Mouse (Mus musculus) kidney, postnatal 0 days (tissue): ENCODE measurements around the gene Cdca7l. TPM values are rescaled to one million over a fixed set of nuclear protein-coding genes. Genes with fewer than 3 reads are reported as not detected.
A peak's percentile ranks its signal among the peaks of the same experiment; 100 is the strongest.

Experiments used
- ATAC-seq: fragments of 200-750 bp; cut with Nextera tagmentation; replicated peaks from 2 replicates; pipeline ENCODE4 v1.8.0; 2017; ENCODE audit warnings: low read depth, moderate number of reproducible peaks, moderate TSS enrichment, moderate library complexity; ENCODE audit not compliant: low FRiP score
- DNase-seq: peaks from one replicate; pipeline ENCODE4 v3.0.0-alpha.2; 2016; ENCODE audit warnings: low spot score
- H3K27ac ChIP-seq: fragments of 300-500 bp; sonication (generic); 2 replicates; pipeline ENCODE4 v1.5.1; 2014; ENCODE audit warnings: mild to moderate bottlenecking
- H3K27me3 ChIP-seq: fragments of 300-500 bp; sonication (generic); 2 replicates; pipeline ENCODE4 v1.6.1; 2014; ENCODE audit warnings: low read length, mixed read lengths; ENCODE audit not compliant: insufficient read depth
- H3K36me3 ChIP-seq: fragments of 300-500 bp; sonication (generic); 2 replicates; pipeline ENCODE4 v1.6.1; 2014; ENCODE audit warnings: low read length, mixed read lengths; ENCODE audit not compliant: insufficient read depth
- H3K4me1 ChIP-seq: fragments of 300-500 bp; sonication (generic); replicated peaks from 2 replicates; pipeline ENCODE4 v1.6.1; 2014; ENCODE audit warnings: antibody characterized with exemption, low read length, mixed read lengths; ENCODE audit not compliant: insufficient read depth
- H3K4me2 ChIP-seq: fragments of 300-500 bp; sonication (generic); 2 replicates; pipeline ENCODE4 v1.6.1; 2014; ENCODE audit warnings: mild to moderate bottlenecking, low read length, moderate library complexity, mixed read lengths
- H3K4me3 ChIP-seq: fragments of 300-500 bp; sonication (generic); replicated peaks from 2 replicates; pipeline ENCODE4 v1.5.1; 2014; ENCODE audit warnings: low read depth, low read length
- H3K9ac ChIP-seq: fragments of 300-500 bp; sonication (generic); 2 replicates; pipeline ENCODE4 v1.6.1; 2014; ENCODE audit warnings: low read depth, low read length
- H3K9me3 ChIP-seq: fragments of 300-500 bp; sonication (generic); replicated peaks from 2 replicates; pipeline ENCODE4 v1.6.1; 2016; ENCODE audit warnings: low read length, inconsistent platforms, mixed read lengths
- CTCF ChIP-seq: IDR thresholded peaks from 2 replicates; pipeline ENCODE4 v1.5.1; 2016; ENCODE audit warnings: antibody characterized with exemption, low read depth, mild to moderate bottlenecking, moderate library complexity
- WGBS: fragments of 180-500 bp; shearing (Covaris S2); extraction: QIAGEN DNeasy Blood & Tissue Kit; methylation state at CpG from one replicate; pipeline ENCODE4 v1.1.7; 2014; 5-methylcytosine and 5-hydroxymethylcytosine counted together
- polyA plus RNA-seq: library from polyadenylated mRNA; unstranded; fragments of >200 nt; fragmentation: Nextera tagmentation; extraction: Ambion mirVana; gene quantifications from 2 replicates; pipeline ENCODE4 v1.2.1, GENCODE M21; 2015

The Cdca7l gene
- polyA plus RNA-seq, 1 experiment from 2014 or later = 34.8 TPM

GRCm38 (mm10) chr12:117786621-117787020 lies 17.5 kb upstream of the Cdca7l start:
- Histone ChIP-seq H3K9me3 (no peaks in the 10 kb centered on the region), H3K4me2 (no peak overlapping the region), H3K4me3 (no peak overlapping the region), H3K27ac (no peak overlapping the region), H3K36me3 (no peaks in the 10 kb centered on the region), H3K9ac (no peak overlapping the region), H3K27me3 (no peaks in the 10 kb centered on the region), H3K4me1 (no peaks in the 10 kb centered on the region)
- 43% methylated on average over 6 of the region's 6 CpGs for WGBS
- no peak for DNase-seq
- TF ChIP-seq CTCF = no peak
- ATAC-seq = no peak

DNA sequence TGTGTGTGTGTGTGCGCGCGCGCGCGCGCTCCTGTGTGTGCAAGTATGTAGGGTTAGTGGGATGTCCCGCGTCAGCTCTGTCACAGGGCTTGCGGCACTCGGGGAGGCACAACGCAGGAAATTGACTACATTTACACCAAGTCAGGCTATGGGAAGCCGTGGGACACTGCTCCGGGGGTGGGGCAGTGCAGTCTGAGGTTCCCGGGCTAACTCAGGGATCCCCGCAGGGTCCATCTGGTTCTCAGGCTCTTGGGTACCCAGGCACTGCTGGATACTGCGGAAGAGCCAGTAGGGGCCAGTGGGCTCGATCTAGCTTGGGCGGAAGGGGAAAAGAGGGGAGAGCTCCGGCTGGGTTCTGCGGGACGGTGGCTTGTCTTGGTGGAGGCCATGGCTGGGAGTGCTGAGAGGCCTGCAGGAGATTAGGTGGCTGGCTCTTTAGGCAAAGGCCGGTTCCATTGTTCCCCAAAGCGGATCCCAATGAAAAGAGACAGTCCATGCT lies 15.5 kb upstream of the Cdca7l start:
- Histone ChIP-seq H3K36me3 (no peaks in the 10 kb centered on the region), H3K27ac (no peak overlapping the region), H3K27me3 (no peaks in the 10 kb centered on the region), H3K4me2 (peak overlapping the region; percentile 54), H3K9ac (no peak overlapping the region), H3K9me3 (no peaks in the 10 kb centered on the region), H3K4me3 (0 out of 2 replicates have a peak overlapping the region, but pooled peaks have one; percentile 18), H3K4me1 (no peaks in the 10 kb centered on the region)
- DNase-seq (no peak), ATAC-seq (no peak)
- WGBS = 16% methylated on average over 24 of the region's 24 CpGs
- no peak for TF ChIP-seq CTCF

- Histone ChIP-seq H3K27me3 (no peaks in the 10 kb centered on the region), H3K27ac (no peak overlapping the region), H3K4me1 (no peaks in the 10 kb centered on the region), H3K9ac (no peak overlapping the region), H3K9me3 (no peaks in the 10 kb centered on the region), H3K4me2 (no peak overlapping the region), H3K36me3 (no peaks in the 10 kb centered on the region), H3K4me3 (no peak overlapping the region)
- ATAC-seq (no peak), DNase-seq (no peak)
- 44% methylated on average over 7 of the region's 7 CpGs for WGBS
- no peak for TF ChIP-seq CTCF
Measured at GRCm38 (mm10) chr12:117789017-117789416, 15.1 kb upstream of the Cdca7l start.

GRCm38 (mm10) chr12:117795303-117795702 lies 8.8 kb upstream of the Cdca7l start:
- WGBS = 91% methylated on average over 4 of the region's 4 CpGs
- no peaks in the 10 kb centered on the region for H3K9me3 ChIP-seq
- H3K36me3 ChIP-seq = no peaks in the 10 kb centered on the region
- H3K27me3 ChIP-seq = no peaks in the 10 kb centered on the region
- no peak for DNase-seq
- H3K4me1 ChIP-seq = no peaks in the 10 kb centered on the region
- H3K9ac ChIP-seq = no peak overlapping the region
- H3K27ac ChIP-seq = no peak overlapping the region
- no peak for TF ChIP-seq CTCF
- no peak overlapping the region for H3K4me2 ChIP-seq
- no peak for ATAC-seq
- H3K4me3 ChIP-seq = no peak overlapping the region

GRCm38 (mm10) chr12:117805576-117805975 lies 1.5 kb downstream of the Cdca7l start:
- H3K4me3 ChIP-seq = no peak overlapping the region
- no peak overlapping the region for H3K4me2 ChIP-seq
- 84% methylated on average over 4 of the region's 4 CpGs for WGBS
- ATAC-seq (no peak), DNase-seq (no peak)
- H3K9ac ChIP-seq = no peak overlapping the region
- H3K9me3 ChIP-seq = no peaks in the 10 kb centered on the region
- TF ChIP-seq CTCF = no peak
- H3K27me3 ChIP-seq = no peaks in the 10 kb centered on the region; the same call in 1 of the 2 replicates
- no peaks in the 10 kb centered on the region for H3K4me1 ChIP-seq
- H3K36me3 ChIP-seq = no peaks in the 10 kb centered on the region
- no peak overlapping the region for H3K27ac ChIP-seq

GRCm38 (mm10) chr12:117806007-117806451 lies 1.9 kb downstream of the Cdca7l start:
- no peak for ATAC-seq
- Histone ChIP-seq H3K36me3 (no peaks in the 10 kb centered on the region), H3K9ac (no peak overlapping the region), H3K27ac (no peak overlapping the region), H3K4me2 (no peak overlapping the region), H3K9me3 (no peaks in the 10 kb centered on the region), H3K4me1 (no peaks in the 10 kb centered on the region), H3K27me3 (no peaks in the 10 kb centered on the region; the same call in 1 of the 2 replicates), H3K4me3 (no peak overlapping the region)
- no peak for DNase-seq
- TF ChIP-seq CTCF = no peak
- WGBS = 42% methylated on average over 12 of the region's 12 CpGs

GRCm38 (mm10) chr12:117806470-117806869 lies 2.4 kb downstream of the Cdca7l start:
- no peaks in the 10 kb centered on the region for H3K4me1 ChIP-seq
- ATAC-seq = no peak
- 82% methylated on average over 4 of the region's 4 CpGs for WGBS
- H3K9me3 ChIP-seq = no peaks in the 10 kb centered on the region
- no peak overlapping the region for H3K4me3 ChIP-seq
- no peak overlapping the region for H3K27ac ChIP-seq
- no peak for TF ChIP-seq CTCF
- H3K9ac ChIP-seq = no peak overlapping the region
- no peak overlapping the region for H3K4me2 ChIP-seq
- no peak for DNase-seq
- H3K27me3 ChIP-seq = no peaks in the 10 kb centered on the region; the same call in 1 of the 2 replicates
- no peaks in the 10 kb centered on the region for H3K36me3 ChIP-seq
